Mouse (Mus musculus): ENCODE data around the gene Fam205a1. TPM values are rescaled to one million over a fixed set of nuclear protein-coding genes. Genes with fewer than 3 reads are reported as not detected.
"Not testable (repeated sequence)": the region's sequence is repeated elsewhere in the genome, so short reads cannot be mapped to it uniquely, and the experiment has no call there.

Gene Fam205a1
- under 1 TPM in 1 of 2 experiments, not detected in 1; 0.10 TPM for total RNA-seq (2021)
- long read RNA-seq = 0 reads

GRCm38 (mm10) chr4:42853788-42854187 lies at the start of gene Fam205a1:
Gene Fam205a1, minus strand, starts transcription at chr4:42853888.
- not testable (repeated sequence) for DNase-seq (ENCODE audit: low spot score in 2 of 2)

- DNase-seq (ENCODE audit: low spot score in 2 of 2) = no peak
These were observed 49.0 kb upstream of the Fam205a1 start for GRCm38 (mm10) chr4:42902730-42903129.

GRCm38 (mm10) chr4:42902174-42902573 lies 48.5 kb upstream of the Fam205a1 start:
- DNase-seq (ENCODE audit: low spot score in 2 of 2) = no peak

GRCm38 (mm10) chr4:42900878-42901277 lies 47.2 kb upstream of the Fam205a1 start:
- DNase-seq (ENCODE audit: low spot score in 2 of 2) = peak; percentile 39 to 69

- no peak for DNase-seq (ENCODE audit: low spot score in 2 of 2)
These were observed 45.2 kb upstream of the Fam205a1 start for GRCm38 (mm10) chr4:42898914-42899313.

- no peak for DNase-seq (ENCODE audit: low spot score in 2 of 2)
These were observed 41.4 kb upstream of the Fam205a1 start for GRCm38 (mm10) chr4:42895118-42895517.

GRCm38 (mm10) chr4:42891176-42891575 lies 37.5 kb upstream of the Fam205a1 start:
- no peak for DNase-seq (ENCODE audit: low spot score in 2 of 2)

GRCm38 (mm10) chr4:42888806-42889205 lies 35.1 kb upstream of the Fam205a1 start:
- no peak for DNase-seq (ENCODE audit: low spot score in 2 of 2)

- no peak for DNase-seq (ENCODE audit: low spot score in 2 of 2)
These were observed 33.2 kb upstream of the Fam205a1 start for GRCm38 (mm10) chr4:42886926-42887325.

- DNase-seq (ENCODE audit: low spot score in 2 of 2) = no peak
These were observed 26.9 kb upstream of the Fam205a1 start for GRCm38 (mm10) chr4:42880677-42880948.

GRCm38 (mm10) chr4:42879829-42880676 lies 26.4 kb upstream of the Fam205a1 start:
- no peak for DNase-seq (ENCODE audit: low spot score in 2 of 2)

GRCm38 (mm10) chr4:42877657-42878056 lies 24.0 kb upstream of the Fam205a1 start:
- DNase-seq (ENCODE audit: low spot score in 2 of 2) = no peak

- peak; percentile 40 to 74 for DNase-seq (ENCODE audit: low spot score in 2 of 2)
These were observed 23.1 kb upstream of the Fam205a1 start for GRCm38 (mm10) chr4:42876586-42877291.

GRCm38 (mm10) chr4:42874134-42874533 lies 20.4 kb upstream of the Fam205a1 start, which contains the start of gene Fam205c:
Gene Fam205c, minus strand, starts transcription at chr4:42874234.
- no peak for DNase-seq (ENCODE audit: low spot score in 2 of 2)

GRCm38 (mm10) chr4:42872746-42873435 lies 19.2 kb upstream of the Fam205a1 start:
- no peak for DNase-seq (ENCODE audit: low spot score in 2 of 2)

GRCm38 (mm10) chr4:42872151-42872550 lies 18.5 kb upstream of the Fam205a1 start:
- no peak for DNase-seq (ENCODE audit: low spot score in 2 of 2)

- peak in 1 of 2 experiments; percentile 25 for DNase-seq (ENCODE audit: low spot score in 2 of 2)
These were observed 17.1 kb upstream of the Fam205a1 start for GRCm38 (mm10) chr4:42870748-42871147.

GRCm38 (mm10) chr4:42868193-42868592 lies 14.5 kb upstream of the Fam205a1 start:
- no peak for DNase-seq (ENCODE audit: low spot score in 2 of 2)

- no peak for DNase-seq (ENCODE audit: low spot score in 2 of 2)
These were observed 13.7 kb upstream of the Fam205a1 start for GRCm38 (mm10) chr4:42867390-42867789.

GRCm38 (mm10) chr4:42863487-42863886 lies 9.8 kb upstream of the Fam205a1 start:
- DNase-seq (ENCODE audit: low spot score in 2 of 2) = not testable (repeated sequence)

GRCm38 (mm10) chr4:42860483-42860882 lies 6.8 kb upstream of the Fam205a1 start:
- DNase-seq (ENCODE audit: low spot score in 2 of 2) = not testable (repeated sequence)

- DNase-seq (ENCODE audit: low spot score in 2 of 2) = not testable (repeated sequence)
These were observed 3.0 kb upstream of the Fam205a1 start, which contains the start of gene Gm12394 for GRCm38 (mm10) chr4:42856671-42857070. Gene Gm12394, minus strand, starts transcription at chr4:42856771.
